Comparison of ENCODE assay signal across 26 mouse cellular contexts in genomic region chr13:42088339-42088738, GRCm38 (mm10). TPM values are rescaled to one million over a fixed set of nuclear protein-coding genes. Genes with fewer than 3 reads are reported as not detected.
A peak's percentile ranks its signal among the peaks of the same experiment; 100 is the strongest.
DNase-seq lines count a peak whose midpoint lies in the region; ATAC-seq lines count a peak whose summit lies in the region.
"Had no signal": no experiment of that assay in that cellular context is flagged by ENCODE, and none has a peak within 500 bp of the region (broad histone marks: within the 10 kb centered on the region; RNA-seq: fewer than 3 reads in every experiment).

No protein-coding gene starts in this region.

- DNase-seq in kidney, adult 9 months, result peak; percentile 19
- no peak for DNase-seq in kidney, adult 18-20 months
- DNase-seq in liver, embryonic 11.5 days (ENCODE audit: low spot score), result no peak
- DNase-seq in liver, result no peak
- DNase-seq in urinary bladder, postnatal 4 days (ENCODE audit: low spot score in 2 of 2), result no peak
- DNase-seq: adrenal gland, postnatal 10 days; cerebellum, adult 2 months; cerebellum, postnatal 25 days; gastrocnemius, postnatal 36 days; left cerebral cortex, postnatal 4 days; right cerebral cortex, adult 18-20 months; thymus, adult 18-20 months; thymus, postnatal 36 days had no signal

- 0 out of 2 replicates have a peak overlapping the region, but pooled peaks have one; percentile 25 for H3K27ac ChIP-seq in liver, embryonic 11.5 days (ENCODE audit: low read depth, low read length)
- H3K27ac ChIP-seq in neural tube, embryonic 12.5 days, result 0 out of 2 replicates have a peak overlapping the region, but pooled peaks have one; percentile 10
- no peak overlapping the region for H3K27ac ChIP-seq in neural tube, embryonic 15.5 days (replicated peaks)
- H3K27ac ChIP-seq: embryonic facial prominence, embryonic 12.5 days; heart, embryonic 15.5 days; hindbrain, postnatal 0 days; limb, embryonic 15.5 days; lung, embryonic 15.5 days; midbrain, embryonic 10.5 days; stomach, embryonic 15.5 days had no signal

- no peak overlapping the region for H3K4me2 ChIP-seq in liver, embryonic 11.5 days
- H3K4me2 ChIP-seq in neural tube, embryonic 12.5 days (replicated peaks), result no peak overlapping the region
- no peak overlapping the region for H3K4me2 ChIP-seq in neural tube, embryonic 15.5 days
- H3K4me2 ChIP-seq: embryonic facial prominence, embryonic 12.5 days; heart, embryonic 15.5 days; limb, embryonic 15.5 days; lung, embryonic 15.5 days; stomach, embryonic 15.5 days had no signal

- H3K27me3 ChIP-seq in liver, embryonic 11.5 days (replicated peaks; ENCODE audit: control insufficient read depth, insufficient read depth, low read length), result no peaks in the 10 kb centered on the region
- no peaks in the 10 kb centered on the region for H3K27me3 ChIP-seq in neural tube, embryonic 12.5 days (replicated peaks)
- no peaks in the 10 kb centered on the region for H3K27me3 ChIP-seq in neural tube, embryonic 15.5 days (replicated peaks)
- H3K27me3 ChIP-seq: embryonic facial prominence, embryonic 12.5 days; heart, embryonic 15.5 days; limb, embryonic 15.5 days; lung, embryonic 15.5 days; stomach, embryonic 15.5 days had no signal

- WGBS in liver, embryonic 11.5 days, result 70% methylated on average over 5 of the region's 5 CpGs
- 74% methylated on average over 5 of the region's 5 CpGs for WGBS in neural tube, embryonic 12.5 days
- WGBS in neural tube, embryonic 15.5 days, result 70% methylated on average over 5 of the region's 5 CpGs

- no peak overlapping the region for H3K4me3 ChIP-seq in liver, embryonic 11.5 days (ENCODE audit: low read depth, low read length)
- H3K4me3 ChIP-seq in neural tube, embryonic 12.5 days, result no peak overlapping the region
- H3K4me3 ChIP-seq in neural tube, embryonic 15.5 days (replicated peaks), result no peak overlapping the region
- H3K4me3 ChIP-seq: embryonic facial prominence, embryonic 12.5 days; heart, embryonic 15.5 days; limb, embryonic 15.5 days; lung, embryonic 15.5 days; midbrain, embryonic 10.5 days; myocyte; stomach, embryonic 15.5 days had no signal

- no peak for ATAC-seq in liver, embryonic 11.5 days (replicated peaks; ENCODE audit: low FRiP score)
- ATAC-seq in neural tube, embryonic 12.5 days (ENCODE audit: low FRiP score, low read depth), result no peak
- ATAC-seq in neural tube, embryonic 15.5 days (ENCODE audit: low FRiP score), result no peak
- ATAC-seq: activated CD4-positive, CD25-positive, alpha-beta regulatory T cell, adult 4 months; hindbrain, postnatal 0 days; intestine, embryonic 16.5 days; midbrain, embryonic 16.5 days had no signal

- peaks cover 2% of the 10 kb centered on the region; the same call in 1 of the 2 replicates for H3K4me1 ChIP-seq in liver, embryonic 11.5 days (replicated peaks; ENCODE audit: control insufficient read depth, insufficient read depth, low read length)
- H3K4me1 ChIP-seq in neural tube, embryonic 12.5 days, result peaks cover 17% of the 10 kb centered on the region
- H3K4me1 ChIP-seq in neural tube, embryonic 15.5 days, result peaks cover 24% of the 10 kb centered on the region

- no peak overlapping the region for H3K9ac ChIP-seq in liver, embryonic 11.5 days (ENCODE audit: low read depth, low read length)
- H3K9ac ChIP-seq in neural tube, embryonic 12.5 days, result no peak overlapping the region
- no peak overlapping the region for H3K9ac ChIP-seq in neural tube, embryonic 15.5 days (replicated peaks)
- H3K9ac ChIP-seq: embryonic facial prominence, embryonic 12.5 days; heart, embryonic 15.5 days; limb, embryonic 15.5 days; lung, embryonic 15.5 days; stomach, embryonic 15.5 days had no signal

- no peaks in the 10 kb centered on the region for H3K9me3 ChIP-seq in liver, embryonic 11.5 days (ENCODE audit: control insufficient read depth, low read length)
- no peaks in the 10 kb centered on the region for H3K9me3 ChIP-seq in neural tube, embryonic 12.5 days
- no peaks in the 10 kb centered on the region for H3K9me3 ChIP-seq in neural tube, embryonic 15.5 days (replicated peaks)
- H3K9me3 ChIP-seq: embryonic facial prominence, embryonic 12.5 days; heart, embryonic 15.5 days; limb, embryonic 15.5 days; lung, embryonic 15.5 days; midbrain, embryonic 10.5 days; stomach, embryonic 15.5 days had no signal

- H3K36me3 ChIP-seq in liver, embryonic 11.5 days (ENCODE audit: control insufficient read depth, insufficient read depth, low read length), result no peaks in the 10 kb centered on the region
- H3K36me3 ChIP-seq in neural tube, embryonic 12.5 days, result no peaks in the 10 kb centered on the region
- no peaks in the 10 kb centered on the region for H3K36me3 ChIP-seq in neural tube, embryonic 15.5 days
- H3K36me3 ChIP-seq: heart, embryonic 15.5 days; limb, embryonic 15.5 days; lung, embryonic 15.5 days; stomach, embryonic 15.5 days had no signal

RNA-seq across cellular contexts. Expression of gene Hivep1, which starts 36.5 kb away (rescaled TPM):
- 4.7 and 6.7 TPM in 2 replicates for polyA plus RNA-seq in liver, embryonic 11.5 days (2014; fragmentation: Nextera tagmentation; extraction: Ambion mirVana)
- polyA plus RNA-seq in neural tube, embryonic 12.5 days (2016; fragmentation: Nextera tagmentation; extraction: Ambion mirVana), result 17.8 and 18.1 TPM in 2 replicates
- polyA plus RNA-seq in neural tube, embryonic 15.5 days (2015; fragmentation: Nextera tagmentation; extraction: Ambion mirVana), result 15.6 and 17.6 TPM in 2 replicates
